ENCODE assay signal across 9 mouse cellular contexts in genomic region chr1:72877892-72878291, GRCm38 (mm10). TPM values are rescaled to one million over a fixed set of nuclear protein-coding genes. Genes with fewer than 3 reads are reported as not detected.
DNase-seq lines count a peak whose midpoint lies in the region; ATAC-seq and TF ChIP-seq lines count a peak whose summit lies in the region.
"Had no signal": no experiment of that assay in that cellular context is flagged by ENCODE, and none has a peak within 500 bp of the region (broad histone marks: within the 10 kb centered on the region; RNA-seq: fewer than 3 reads in every experiment).

No protein-coding gene starts in this region.

- H3K27ac ChIP-seq in cerebellum, adult 2 months (ENCODE audit: insufficient read depth, low read length), result 0 out of 2 replicates have a peak overlapping the region, but pooled peaks have one; percentile 8
- no peak overlapping the region for H3K27ac ChIP-seq in lung, embryonic 16.5 days (ENCODE audit: low read length)
- H3K27ac ChIP-seq: liver, embryonic 13.5 days had no signal

- peak; percentile 93 for TF ChIP-seq CTCF in cerebellum, adult 2 months (IDR thresholded peaks at IDR 0.05; ENCODE audit: borderline replicate concordance, insufficient read depth, low read depth, low read length)

- WGBS in cerebellum, adult 2 months, result 0% methylated on average over 3 of the region's 3 CpGs
- WGBS in lung, embryonic 16.5 days, result 4% methylated on average over 3 of the region's 3 CpGs

- H3K4me1 ChIP-seq in cerebellum, adult 2 months (ENCODE audit: control insufficient read depth, insufficient read depth, low read length), result peaks cover 10% of the 10 kb centered on the region
- H3K4me1 ChIP-seq in lung, embryonic 16.5 days (replicated peaks; ENCODE audit: control insufficient read depth, insufficient read depth, low read length), result peaks cover 22% of the 10 kb centered on the region

- no peak for TF ChIP-seq POLR2A in cerebellum, adult 2 months (IDR thresholded peaks at IDR 0.05; ENCODE audit: borderline replicate concordance, insufficient read depth, low read length)

- peak overlapping the region; percentile 50 for H3K4me2 ChIP-seq in lung, embryonic 16.5 days (ENCODE audit: low read depth, low read length)
- H3K4me2 ChIP-seq: liver, embryonic 13.5 days had no signal

- no peaks in the 10 kb centered on the region for H3K27me3 ChIP-seq in cerebellum, adult 2 months (ENCODE audit: control insufficient read depth, insufficient read depth, low read length)
- H3K27me3 ChIP-seq in lung, embryonic 16.5 days (ENCODE audit: control insufficient read depth, insufficient read depth, low read depth, low read length), result peaks cover 19% of the 10 kb centered on the region; the same call in 1 of the 2 replicates
- no peaks in the 10 kb centered on the region for H3K27me3 ChIP-seq in splenic B cell, adult 2 months (ENCODE audit: control insufficient read depth, insufficient read depth, low read length, poor library complexity, severe bottlenecking)

- ATAC-seq in lung, embryonic 16.5 days (ENCODE audit: low read depth), result peak; percentile 35

- H3K4me3 ChIP-seq in cerebellum, adult 2 months (replicated peaks; ENCODE audit: insufficient read depth, low read depth, low read length), result peak overlapping the region; percentile 55
- H3K4me3 ChIP-seq in lung, embryonic 16.5 days (ENCODE audit: low read length), result no peak overlapping the region
- H3K4me3 ChIP-seq: liver, embryonic 13.5 days had no signal

- H3K9me3 ChIP-seq in lung, embryonic 16.5 days (ENCODE audit: control insufficient read depth, low read length), result no peaks in the 10 kb centered on the region
- H3K9me3 ChIP-seq: liver, embryonic 13.5 days had no signal

- no peak overlapping the region for H3K9ac ChIP-seq in lung, embryonic 16.5 days (ENCODE audit: low read length)
- H3K9ac ChIP-seq: liver, embryonic 13.5 days had no signal

- DNase-seq in left cerebral cortex, postnatal 10 days (ENCODE audit: extremely low spot score in 1 of 2, low spot score in 2 of 2), result peak; percentile 50 to 61
- no peak for DNase-seq in left cerebral cortex, postnatal 4 days
- DNase-seq in cerebellum, adult 2 months, result peak; percentile 71 to 75
- peak; percentile 48 for DNase-seq in gastrocnemius, postnatal 25 days
- DNase-seq in kidney, adult 11 months, result peak; percentile 57
- peak; percentile 9 for DNase-seq in splenic B cell, adult 2 months (ENCODE audit: low read depth, low spot score)
- DNase-seq in spleen, adult 12 weeks (ENCODE audit: low spot score), result no peak
- DNase-seq: liver, embryonic 13.5 days had no signal

- intact Hi-C loops in left cerebral cortex, postnatal 10 days (cut with DNase I), result loop anchor here (2.0 to 10.0 kb wide), 3 partner anchors 394 to 741 kb away; no protein-coding TSS in a partner anchor
- intact Hi-C loops in left cerebral cortex, postnatal 4 days (cut with DNase I), result loop anchor here (2.0 to 10.0 kb wide), 4 partner anchors 237 to 949 kb away; no protein-coding TSS in a partner anchor

- H3K36me3 ChIP-seq in lung, embryonic 16.5 days (ENCODE audit: control insufficient read depth, insufficient read depth, low read length), result no peaks in the 10 kb centered on the region
- no peaks in the 10 kb centered on the region for H3K36me3 ChIP-seq in splenic B cell, adult 2 months (ENCODE audit: control insufficient read depth, insufficient read depth, low read length, poor library complexity, severe bottlenecking)
- H3K36me3 ChIP-seq: liver, embryonic 13.5 days had no signal

RNA-seq across cellular contexts. Expression of gene Igfbp5, which starts 3.2 kb away (rescaled TPM):
- 10 to 100 TPM; 97.0 to 98.9 TPM for total RNA-seq in left cerebral cortex, postnatal 10 days (2021)
- 100 to 1,000 TPM; 114 to 119 TPM for total RNA-seq in left cerebral cortex, postnatal 4 days (2021)
- 63.0 and 81.6 TPM in 2 replicates for polyA plus RNA-seq in cerebellum, adult 2 months (2012; rRNA removed)
- 100 to 1,000 TPM; 161 to 274 TPM for total RNA-seq in gastrocnemius, postnatal 25 days (2021)
- 58.7 and 72.4 TPM in 2 replicates for polyA plus RNA-seq in lung, embryonic 16.5 days (2015; fragmentation: Nextera tagmentation; extraction: Ambion mirVana)

RNA-seq across cellular contexts. Expression of gene Igfbp2, which starts 53.6 kb away (rescaled TPM):
- total RNA-seq in left cerebral cortex, postnatal 10 days (2021), result 100 to 1,000 TPM; 109 to 114 TPM
- total RNA-seq in left cerebral cortex, postnatal 4 days (2021), result 100 to 1,000 TPM; 157 to 158 TPM
- polyA plus RNA-seq in cerebellum, adult 2 months (2012; rRNA removed), result 63.0 and 78.5 TPM in 2 replicates
- total RNA-seq in gastrocnemius, postnatal 25 days (2021), result 1 to 10 TPM in 1 of 2 experiments, under 1 TPM in 1; 0.38 to 2.8 TPM
- 213 and 233 TPM in 2 replicates for polyA plus RNA-seq in lung, embryonic 16.5 days (2015; fragmentation: Nextera tagmentation; extraction: Ambion mirVana)

Comparison
In these comparisons a context has a peak if more than half of its experiments do, and no peak if none do; other contexts are left out.
1. DNase-seq: peak in left cerebral cortex, postnatal 10 days (2 of 2), cerebellum, adult 2 months (2 of 2), gastrocnemius, postnatal 25 days (single experiment), kidney, adult 11 months (single experiment) and splenic B cell, adult 2 months (single experiment); none in left cerebral cortex, postnatal 4 days (single experiment) and spleen, adult 12 weeks (single experiment).
2. RNA of gene Igfbp2, which starts 53.6 kb away (total RNA-seq): 157 to 158 TPM in left cerebral cortex, postnatal 4 days and 109 to 114 TPM in left cerebral cortex, postnatal 10 days; 0.38 to 2.8 TPM in gastrocnemius, postnatal 25 days; every median in the first group is over 10 times any median in the second.